Mouse (Mus musculus) cerebellum, adult 2 months (tissue): Measurements from ENCODE around the gene Nmnat2.

Source experiments
- CTCF ChIP-seq: fragments of 200-500 bp; IDR thresholded peaks from 2 replicates; pipeline ENCODE4 v1.5.1; 2011; ENCODE audit warnings: low read depth, mild to moderate bottlenecking, control low read depth, low read length, moderate library complexity, borderline replicate concordance; ENCODE audit not compliant: insufficient read depth
- POLR2A ChIP-seq: fragments of 200-500 bp; IDR thresholded peaks from 2 replicates; pipeline ENCODE4 v1.6.1; 2011; ENCODE audit warnings: low read length, control low read depth, borderline replicate concordance; ENCODE audit not compliant: insufficient read depth

GRCm38 (mm10) chr1:153140747-153141228 lies 186.0 kb downstream of the Nmnat2 start:
- TF ChIP-seq CTCF (no peak), POLR2A (no peak)
